Mouse (Mus musculus) liver, embryonic 11.5 days (tissue): Measurements from ENCODE around the gene Sptbn4. TPM values are rescaled to one million over a fixed set of nuclear protein-coding genes. Genes with fewer than 3 reads are reported as not detected.

Source experiments
- ATAC-seq: fragments of 200-750 bp; cut with Nextera tagmentation; replicated peaks from 2 replicates; pipeline ENCODE4 v1.8.0; 2017; ENCODE audit warnings: moderate number of reproducible peaks, mild to moderate bottlenecking, moderate TSS enrichment, moderate library complexity; ENCODE audit not compliant: low FRiP score
- DNase-seq: peaks from one replicate; pipeline ENCODE4 v3.0.0-alpha.2; 2017; ENCODE audit warnings: low spot score
- H3K27ac ChIP-seq: fragments of 300-500 bp; sonication (generic); 2 replicates; pipeline ENCODE4 v1.5.1; 2014; ENCODE audit warnings: mild to moderate bottlenecking, low read depth, low read length, control low read depth
- H3K27me3 ChIP-seq: fragments of 300-500 bp; sonication (generic); replicated peaks from 2 replicates; pipeline ENCODE4 v1.6.1; 2014; ENCODE audit warnings: low read length, mixed read lengths; ENCODE audit not compliant: control insufficient read depth, insufficient read depth
- H3K36me3 ChIP-seq: fragments of 300-500 bp; sonication (generic); 2 replicates; pipeline ENCODE4 v1.6.1; 2014; ENCODE audit warnings: mild to moderate bottlenecking, low read length, moderate library complexity, mixed read lengths; ENCODE audit not compliant: control insufficient read depth, insufficient read depth
- H3K4me1 ChIP-seq: fragments of 300-500 bp; sonication (generic); replicated peaks from 2 replicates; pipeline ENCODE4 v1.6.1; 2014; ENCODE audit warnings: low read length, mixed read lengths; ENCODE audit not compliant: control insufficient read depth, insufficient read depth
- H3K4me2 ChIP-seq: fragments of 300-500 bp; sonication (generic); 2 replicates; pipeline ENCODE4 v1.6.1; 2014; ENCODE audit warnings: mild to moderate bottlenecking, control low read depth, moderate library complexity
- H3K4me3 ChIP-seq: fragments of 300-500 bp; sonication (generic); 2 replicates; pipeline ENCODE4 v1.5.1; 2014; ENCODE audit warnings: low read depth, low read length, control low read depth
- H3K9ac ChIP-seq: fragments of 300-500 bp; sonication (generic); 2 replicates; pipeline ENCODE4 v1.6.1; 2014; ENCODE audit warnings: low read depth, low read length, control low read depth
- H3K9me3 ChIP-seq: fragments of 300-500 bp; sonication (generic); 2 replicates; pipeline ENCODE4 v1.6.1; 2016; ENCODE audit warnings: low read length, inconsistent platforms, mixed read lengths; ENCODE audit not compliant: control insufficient read depth
- WGBS: fragments of 180-500 bp; shearing (Covaris S2); extraction: QIAGEN DNeasy Blood & Tissue Kit; methylation state at CpG from one replicate; pipeline ENCODE4 v1.1.7; 2014; 5-methylcytosine and 5-hydroxymethylcytosine counted together
- polyA plus RNA-seq: library from polyadenylated mRNA; unstranded; fragments of >200 nt; fragmentation: Nextera tagmentation; extraction: Ambion mirVana; gene quantifications from 2 replicates; pipeline ENCODE4 v1.2.1, GENCODE M21; 2014

Gene Sptbn4
- polyA plus RNA-seq, 1 experiment from 2014 or later = 0.19 TPM

DNA sequence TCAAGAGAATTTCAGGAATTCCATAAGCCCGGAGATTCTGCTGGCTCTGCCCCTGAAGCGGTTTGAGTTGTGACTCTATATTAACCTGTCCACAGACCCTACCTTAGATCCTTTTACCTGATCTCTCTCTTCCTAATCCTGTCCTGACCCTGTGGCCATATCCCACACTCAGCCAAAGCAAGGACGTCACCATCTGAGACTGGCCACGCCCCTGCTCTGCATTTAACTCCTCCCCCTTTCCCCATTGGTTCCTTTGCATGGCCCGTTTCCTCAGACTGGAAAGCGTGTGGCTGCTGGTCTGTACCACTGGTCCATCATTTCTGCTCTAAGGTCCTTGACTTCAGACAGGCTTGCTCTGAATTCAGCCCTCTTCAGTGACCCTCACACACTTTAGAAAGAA, 102.0 kb downstream of the Sptbn4 start:
- WGBS = 25% methylated on average over 6 of the region's 6 CpGs
- H3K36me3 ChIP-seq = peaks cover 4% of the 10 kb centered on the region; the same call in 1 of the 2 replicates
- DNase-seq (no peak), ATAC-seq (peak; percentile 59)
- no peaks in the 10 kb centered on the region for H3K27me3 ChIP-seq
- H3K9me3 ChIP-seq = no peaks in the 10 kb centered on the region
- no peak overlapping the region for H3K4me2 ChIP-seq
- H3K27ac ChIP-seq = no peak overlapping the region
- no peak overlapping the region for H3K4me3 ChIP-seq
- no peak overlapping the region for H3K9ac ChIP-seq
- no peaks in the 10 kb centered on the region for H3K4me1 ChIP-seq

- WGBS = 49% methylated on average over 4 of the region's 4 CpGs
- peaks cover 19% of the 10 kb centered on the region for H3K27me3 ChIP-seq
- no peak overlapping the region for H3K9ac ChIP-seq
- H3K4me3 ChIP-seq = no peak overlapping the region
- no peak for ATAC-seq
- no peaks in the 10 kb centered on the region for H3K9me3 ChIP-seq
- no peak for DNase-seq
- H3K4me1 ChIP-seq = no peaks in the 10 kb centered on the region
- no peak overlapping the region for H3K27ac ChIP-seq
- H3K36me3 ChIP-seq = peaks cover 4% of the 10 kb centered on the region; the same call in 1 of the 2 replicates
- no peak overlapping the region for H3K4me2 ChIP-seq
Observed at GRCm38 (mm10) chr7:27342595-27342994, 104.9 kb downstream of the Sptbn4 start.

DNA sequence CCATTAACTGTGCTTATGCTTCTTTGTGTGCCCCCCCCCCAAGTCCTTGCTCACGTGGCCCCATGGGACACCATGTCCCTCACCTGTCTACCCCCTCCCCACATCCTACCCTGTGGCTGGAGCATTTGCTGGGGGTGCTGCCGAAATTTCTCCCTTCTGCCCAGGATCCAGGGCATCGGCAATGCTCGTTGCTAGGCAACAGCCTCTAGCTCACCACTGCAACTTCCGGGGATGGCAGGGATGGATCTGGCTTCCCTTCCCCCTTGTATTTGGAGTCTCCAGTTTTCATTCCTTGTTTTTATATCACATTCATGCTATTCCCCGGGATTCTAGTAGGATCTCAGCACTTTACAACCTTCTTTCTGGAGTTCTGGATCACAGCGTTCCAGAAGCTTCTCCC, 108.0 kb downstream of the Sptbn4 start:
- WGBS = 44% methylated on average over 7 of the region's 7 CpGs
- no peak overlapping the region for H3K4me3 ChIP-seq

GRCm38 (mm10) chr7:27339114-27339513, 108.4 kb downstream of the Sptbn4 start:
- DNase-seq (no peak), ATAC-seq (no peak)
- peaks cover 54% of the 10 kb centered on the region for H3K27me3 ChIP-seq
- H3K4me1 ChIP-seq = peaks cover 7% of the 10 kb centered on the region
- H3K36me3 ChIP-seq = no peaks in the 10 kb centered on the region
- H3K9me3 ChIP-seq = no peaks in the 10 kb centered on the region
- no peak overlapping the region for H3K27ac ChIP-seq
- no peak overlapping the region for H3K9ac ChIP-seq
- 71% methylated on average over 4 of the region's 4 CpGs for WGBS
- no peak overlapping the region for H3K4me2 ChIP-seq
- no peak overlapping the region for H3K4me3 ChIP-seq

More for the DNA sequence above, 108.0 kb downstream of the Sptbn4 start:
- Histone ChIP-seq H3K27me3 (peaks cover 50% of the 10 kb centered on the region), H3K9me3 (no peaks in the 10 kb centered on the region), H3K9ac (no peak overlapping the region), H3K4me2 (no peak overlapping the region), H3K36me3 (no peaks in the 10 kb centered on the region), H3K27ac (no peak overlapping the region), H3K4me1 (peaks cover 3% of the 10 kb centered on the region)
- DNase-seq = no peak
- ATAC-seq = no peak

- no peak within 1 kb of the TSS for H3K27ac ChIP-seq
- ATAC-seq = peak; percentile 70
- H3K4me1 ChIP-seq = peaks cover 19% of the 10 kb centered on the region
- no peaks in the 10 kb centered on the region for H3K9me3 ChIP-seq
- H3K4me3 ChIP-seq = peak within 1 kb of the TSS; percentile 39
- no peaks in the 10 kb centered on the region for H3K36me3 ChIP-seq
- peaks cover 72% of the 10 kb centered on the region for H3K27me3 ChIP-seq
- DNase-seq = no peak
- H3K9ac ChIP-seq = no peak within 1 kb of the TSS
- WGBS = 3% methylated on average over 36 of the region's 36 CpGs
- H3K4me2 ChIP-seq = peak within 1 kb of the TSS; percentile 65
Observed at GRCm38 (mm10) chr7:27337175-27337853, 110.2 kb downstream of the Sptbn4 start, which contains the start of gene Ltbp4. Gene Ltbp4, minus strand, starts transcription at chr7:27337692.

DNA sequence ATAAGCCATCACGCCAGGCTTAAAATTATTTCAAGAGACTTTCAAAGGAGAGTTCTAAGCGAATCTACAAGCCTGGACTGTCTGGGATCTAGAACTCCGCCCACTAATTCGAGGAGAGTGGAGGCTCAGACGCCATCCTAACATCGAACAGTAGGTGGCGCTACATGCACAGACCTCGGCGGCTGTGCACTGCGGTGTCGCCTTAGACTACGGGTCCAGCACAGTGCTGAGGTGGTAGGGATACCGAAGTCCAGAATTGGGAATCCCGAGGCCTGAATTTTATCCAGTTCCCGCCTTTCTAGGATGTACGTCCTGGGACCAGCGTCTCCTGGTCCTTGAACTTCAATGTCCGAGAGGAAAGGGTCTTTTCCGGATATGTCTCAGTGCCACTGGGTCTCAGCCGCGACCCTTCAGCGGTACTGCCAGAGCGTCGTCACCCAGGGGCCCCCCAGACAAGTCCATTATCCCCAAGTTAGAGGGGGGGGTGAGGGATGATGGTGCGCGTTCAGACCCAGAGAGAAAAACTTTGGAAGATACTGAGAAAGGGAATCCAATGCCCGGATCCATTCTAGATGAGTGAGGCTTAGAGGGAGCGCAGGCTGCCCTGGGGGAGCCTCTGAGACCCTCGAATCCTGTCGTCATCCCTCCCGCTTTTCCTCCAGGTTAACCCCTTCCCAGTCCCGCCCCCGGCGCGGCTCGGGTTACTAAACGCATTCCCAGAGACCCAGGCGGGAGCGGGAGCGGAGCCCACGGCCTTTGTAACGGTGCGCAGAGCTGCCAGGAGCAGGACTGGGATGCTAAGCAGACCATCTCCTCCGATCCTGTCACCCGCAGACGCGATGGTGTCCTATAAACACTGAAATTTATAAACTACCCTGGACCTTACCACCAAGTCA, 111.3 kb downstream of the Sptbn4 start:
- peak overlapping the region; percentile 39 for H3K4me3 ChIP-seq
- peaks cover 23% of the 10 kb centered on the region for H3K4me1 ChIP-seq
- H3K4me2 ChIP-seq = peak overlapping the region; percentile 65
- peaks cover 83% of the 10 kb centered on the region for H3K27me3 ChIP-seq
- peak; percentile 74 for ATAC-seq
- 2% methylated on average over 47 of the region's 47 CpGs for WGBS
- H3K9me3 ChIP-seq = no peaks in the 10 kb centered on the region
- H3K27ac ChIP-seq = no peak overlapping the region
- no peak overlapping the region for H3K9ac ChIP-seq
- DNase-seq = peak; percentile 84
- no peaks in the 10 kb centered on the region for H3K36me3 ChIP-seq

DNA sequence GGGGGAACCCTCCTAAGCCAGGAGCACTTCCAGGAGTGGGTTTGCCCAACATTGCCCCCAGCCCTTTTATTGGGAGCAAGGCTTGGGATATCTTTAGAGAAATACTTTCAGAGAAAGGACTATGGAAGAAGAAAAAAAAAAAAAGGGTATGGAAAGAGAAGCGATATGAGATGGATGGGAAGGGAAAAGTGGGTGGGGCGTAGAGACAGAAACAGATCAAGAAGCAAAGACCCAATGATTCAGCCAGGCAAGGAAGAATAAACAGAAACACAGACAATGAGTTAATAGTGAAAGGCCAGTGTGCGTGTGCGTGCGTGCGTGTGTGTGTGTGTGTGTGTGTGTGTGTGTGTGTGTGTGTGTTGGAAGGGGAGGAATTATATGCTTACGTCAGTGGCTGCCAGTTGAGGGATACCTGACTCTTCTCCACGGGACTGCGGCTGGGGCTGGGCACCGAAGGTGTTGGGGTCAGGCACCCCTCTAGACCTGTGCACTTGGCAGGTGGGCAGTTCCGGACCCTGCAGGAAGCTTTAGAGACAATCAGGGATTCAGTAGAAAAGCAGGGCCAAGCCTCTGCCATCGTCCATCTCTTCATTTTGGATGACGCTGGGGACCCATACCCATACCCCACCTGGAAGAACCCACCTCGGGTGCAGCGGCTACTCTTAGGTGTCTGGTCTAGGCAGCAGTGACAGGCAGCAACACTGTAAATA, 112.3 kb downstream of the Sptbn4 start:
- Histone ChIP-seq H3K36me3 (no peaks in the 10 kb centered on the region), H3K9ac (no peak overlapping the region), H3K4me2 (no peak overlapping the region; the same call in 1 of the 2 replicates), H3K4me1 (peaks cover 27% of the 10 kb centered on the region), H3K9me3 (no peaks in the 10 kb centered on the region), H3K27ac (no peak overlapping the region), H3K27me3 (peaks cover 93% of the 10 kb centered on the region), H3K4me3 (no peak overlapping the region)
- no peak for DNase-seq
- no peak for ATAC-seq
- WGBS = 53% methylated on average over 15 of the region's 15 CpGs

- no peak overlapping the region for H3K9ac ChIP-seq
- H3K36me3 ChIP-seq = no peaks in the 10 kb centered on the region
- no peak for ATAC-seq
- WGBS = 4% methylated on average over 32 of the region's 32 CpGs
- H3K4me1 ChIP-seq = peaks cover 31% of the 10 kb centered on the region
- no peak for DNase-seq
- H3K9me3 ChIP-seq = no peaks in the 10 kb centered on the region
- no peak overlapping the region for H3K27ac ChIP-seq
- peak overlapping the region; percentile 6; the same call in 1 of the 2 replicates for H3K4me3 ChIP-seq
- H3K4me2 ChIP-seq = peak overlapping the region; percentile 71
- H3K27me3 ChIP-seq = peaks cover 99% of the 10 kb centered on the region
Observed at GRCm38 (mm10) chr7:27334405-27334911, 113.0 kb downstream of the Sptbn4 start.
